Mouse (Mus musculus): Measurements from ENCODE around the gene Ammecr1. TPM values are rescaled to one million over a fixed set of nuclear protein-coding genes. Genes with fewer than 3 reads are reported as not detected.
A peak's percentile ranks its signal among the peaks of the same experiment; 100 is the strongest.

Ammecr1 gene
- polyA plus RNA-seq, 1 experiment from 2014 or later, result 6.2 TPM

- ATAC-seq (ENCODE audit: low FRiP score, low TSS enrichment), result 0 out of 2 replicates have a peak, but pooled peaks have one; percentile 8
Measured at GRCm38 (mm10) chrX:142808411-142808810, 158.1 kb downstream of the Ammecr1 start.

GRCm38 (mm10) chrX:142806620-142807061 is 159.9 kb downstream of the Ammecr1 start:
- Histone ChIP-seq H3K27me3 (ENCODE audit: control insufficient read depth, insufficient read depth, low read length) (no peaks in the 10 kb centered on the region), H3K36me3 (ENCODE audit: control insufficient read depth, insufficient read depth, low read length) (no peaks in the 10 kb centered on the region), H3K27ac (replicated peaks; ENCODE audit: low read depth, low read length) (no peak overlapping the region), H3K4me3 (replicated peaks; ENCODE audit: low read depth, low read length) (no peak overlapping the region), H3K9me3 (ENCODE audit: control insufficient read depth, low read length) (no peaks in the 10 kb centered on the region), H3K4me2 (ENCODE audit: low read length) (no peak overlapping the region), H3K4me1 (ENCODE audit: control insufficient read depth, insufficient read depth, low read length) (no peaks in the 10 kb centered on the region), H3K9ac (replicated peaks; ENCODE audit: low read length) (no peak overlapping the region)
- WGBS, result 41% methylated on average over 10 of the region's 10 CpGs
- ATAC-seq (ENCODE audit: low FRiP score, low TSS enrichment) (no peak), DNase-seq (peak; percentile 58)

More at GRCm38 (mm10) chrX:142808411-142808810, 158.1 kb downstream of the Ammecr1 start:
- H3K27ac ChIP-seq (replicated peaks; ENCODE audit: low read depth, low read length), result no peak overlapping the region
- WGBS, result 39% methylated on average over 9 of the region's 9 CpGs
- H3K9ac ChIP-seq (replicated peaks; ENCODE audit: low read length), result no peak overlapping the region
- no peaks in the 10 kb centered on the region for H3K4me1 ChIP-seq (ENCODE audit: control insufficient read depth, insufficient read depth, low read length)
- peak; percentile 85 for DNase-seq
- H3K4me3 ChIP-seq (replicated peaks; ENCODE audit: low read depth, low read length), result no peak overlapping the region
- no peaks in the 10 kb centered on the region for H3K36me3 ChIP-seq (ENCODE audit: control insufficient read depth, insufficient read depth, low read length)
- no peaks in the 10 kb centered on the region for H3K9me3 ChIP-seq (ENCODE audit: control insufficient read depth, low read length)
- no peak overlapping the region for H3K4me2 ChIP-seq (ENCODE audit: low read length)
- no peaks in the 10 kb centered on the region for H3K27me3 ChIP-seq (ENCODE audit: control insufficient read depth, insufficient read depth, low read length)

GRCm38 (mm10) chrX:142806126-142806525 is 160.4 kb downstream of the Ammecr1 start:
- no peaks in the 10 kb centered on the region for H3K4me1 ChIP-seq (ENCODE audit: control insufficient read depth, insufficient read depth, low read length)
- no peak for ATAC-seq (ENCODE audit: low FRiP score, low TSS enrichment)
- no peaks in the 10 kb centered on the region for H3K9me3 ChIP-seq (ENCODE audit: control insufficient read depth, low read length)
- no peak overlapping the region for H3K9ac ChIP-seq (replicated peaks; ENCODE audit: low read length)
- 81% methylated on average over 6 of the region's 6 CpGs for WGBS
- H3K4me3 ChIP-seq (replicated peaks; ENCODE audit: low read depth, low read length), result no peak overlapping the region
- H3K27me3 ChIP-seq (ENCODE audit: control insufficient read depth, insufficient read depth, low read length), result no peaks in the 10 kb centered on the region
- no peak overlapping the region for H3K4me2 ChIP-seq (ENCODE audit: low read length)
- no peaks in the 10 kb centered on the region for H3K36me3 ChIP-seq (ENCODE audit: control insufficient read depth, insufficient read depth, low read length)
- H3K27ac ChIP-seq (replicated peaks; ENCODE audit: low read depth, low read length), result no peak overlapping the region
- no peak for DNase-seq

- Histone ChIP-seq H3K36me3 (ENCODE audit: control insufficient read depth, insufficient read depth, low read length) (no peaks in the 10 kb centered on the region), H3K27me3 (ENCODE audit: control insufficient read depth, insufficient read depth, low read length) (no peaks in the 10 kb centered on the region), H3K4me3 (replicated peaks; ENCODE audit: low read depth, low read length) (no peak overlapping the region), H3K4me1 (ENCODE audit: control insufficient read depth, insufficient read depth, low read length) (no peaks in the 10 kb centered on the region), H3K4me2 (ENCODE audit: low read length) (no peak overlapping the region), H3K27ac (replicated peaks; ENCODE audit: low read depth, low read length) (no peak overlapping the region), H3K9me3 (ENCODE audit: control insufficient read depth, low read length) (no peaks in the 10 kb centered on the region), H3K9ac (replicated peaks; ENCODE audit: low read length) (no peak overlapping the region)
- peak; percentile 47 for DNase-seq
- ATAC-seq (ENCODE audit: low FRiP score, low TSS enrichment), result no peak
- 89% methylated on average over 3 of the region's 3 CpGs for WGBS
Measured at GRCm38 (mm10) chrX:142804596-142804995, 161.9 kb downstream of the Ammecr1 start.

Small RNA genes within 50 kb of the gene (microRNA-seq; reads per million reads assigned to microRNA genes)
- not detected for gene Gm44351

Other genes with a start within 250 kb of the Ammecr1 start
- gene Rtl9, start 132.9 kb upstream of the Ammecr1 start, polyA plus RNA-seq (2014; fragmentation: Nextera tagmentation; extraction: Ambion mirVana), result 0.63 and 0.66 TPM in 2 replicates